Mouse (Mus musculus) MEL (cell line): ENCODE data around the gene Lingo1.

Experiments
- CTCF ChIP-seq, 3 experiments: IDR thresholded peaks in 2 of 3; conservative IDR thresholded peaks in 1 of 3; 2 replicates each; pipeline ENCODE4 v1.5.1; 2011 to 2012; ENCODE audit warnings: low read length in 3 of 3, low read depth in 2 of 3, mild to moderate bottlenecking in 2 of 3, improper control_type of control experiment in 1 of 3, inconsistent platforms in 1 of 3, mixed read lengths in 1 of 3, moderate library complexity in 1 of 3; ENCODE audit not compliant: control insufficient read depth in 1 of 3, insufficient read depth in 1 of 3, poor library complexity in 1 of 3, severe bottlenecking in 1 of 3
- GATA1 ChIP-seq: IDR thresholded peaks from 2 replicates; pipeline ENCODE4 v1.6.1; 2011; ENCODE audit warnings: low read depth, low read length, improper control_type of control experiment
- MAFK ChIP-seq: IDR thresholded peaks from 2 replicates; pipeline ENCODE4 v1.6.1; 2011; ENCODE audit warnings: low read depth, mild to moderate bottlenecking, low read length, improper control_type of control experiment, borderline replicate concordance
- MAX ChIP-seq: IDR thresholded peaks from 2 replicates; pipeline ENCODE4 v1.6.1; 2011; ENCODE audit warnings: low read length, improper control_type of control experiment
- MYC ChIP-seq: IDR thresholded peaks from 2 replicates; pipeline ENCODE4 v1.6.1; 2011; ENCODE audit warnings: low read depth, mild to moderate bottlenecking, low read length, improper control_type of control experiment, moderate library complexity
- NELFE ChIP-seq: IDR thresholded peaks from 2 replicates; pipeline ENCODE4 v1.6.1; 2011; ENCODE audit warnings: low read depth, low read length, improper control_type of control experiment
- NRF1 ChIP-seq: IDR thresholded peaks from 2 replicates; pipeline ENCODE4 v1.6.1; 2014; ENCODE audit warnings: low read depth, mild to moderate bottlenecking, inconsistent platforms, low read length, improper control_type of control experiment, moderate library complexity; ENCODE audit not compliant: poor library complexity, insufficient read depth, severe bottlenecking
- POLR2A ChIP-seq, 2 experiments: IDR thresholded peaks; 2 replicates each; pipeline ENCODE4 v1.6.1; 2011 to 2012; ENCODE audit warnings: low read length in 2 of 2, mild to moderate bottlenecking in 2 of 2, control low read depth in 1 of 2, improper control_type of control experiment in 1 of 2, low read depth in 1 of 2, moderate library complexity in 1 of 2; ENCODE audit not compliant: control insufficient read depth in 1 of 2, insufficient read depth in 1 of 2, poor library complexity in 1 of 2
- POLR2AphosphoS5 ChIP-seq: IDR thresholded peaks from 2 replicates; pipeline ENCODE4 v1.6.1; 2012; ENCODE audit warnings: low read depth, borderline replicate concordance, mild to moderate bottlenecking, inconsistent platforms, low read length, moderate library complexity, mixed read lengths
- RCOR1 ChIP-seq: IDR thresholded peaks from 2 replicates; pipeline ENCODE4 v1.6.1; 2012; ENCODE audit warnings: low read depth, mild to moderate bottlenecking, inconsistent platforms, low read length, improper control_type of control experiment
- SIN3A ChIP-seq: IDR thresholded peaks from 2 replicates; pipeline ENCODE4 v1.6.1; 2012; ENCODE audit warnings: low read length, improper control_type of control experiment, inconsistent platforms
- USF2 ChIP-seq, 2 experiments: IDR thresholded peaks; 2 replicates each; pipeline ENCODE4 v1.6.1; 2011 to 2012; ENCODE audit warnings: improper control_type of control experiment in 2 of 2, low read length in 2 of 2, borderline replicate concordance in 1 of 2, inconsistent platforms in 1 of 2, low read depth in 1 of 2, mild to moderate bottlenecking in 1 of 2; ENCODE audit not compliant: insufficient read depth in 1 of 2
- ZMIZ1 ChIP-seq: IDR thresholded peaks from 2 replicates; pipeline ENCODE4 v1.6.1; 2012; ENCODE audit warnings: low read depth, mild to moderate bottlenecking, inconsistent platforms, low read length, improper control_type of control experiment, moderate library complexity

GRCm38 (mm10) chr9:56725814-56726213, 70.5 kb downstream of the Lingo1 start:
- no peak for TF ChIP-seq RCOR1
- no peak for TF ChIP-seq POLR2AphosphoS5
- TF ChIP-seq SIN3A: no peak
- no peak for TF ChIP-seq ZMIZ1
- no peak for TF ChIP-seq POLR2A (IDR thresholded peaks at IDR 0.05; ENCODE audit: control insufficient read depth in 1 of 2, insufficient read depth in 1 of 2, low read depth in 1 of 2, low read length in 2 of 2, poor library complexity in 1 of 2)
- peak; percentile 73 to 78 (median 76) for TF ChIP-seq CTCF (IDR thresholded peaks at IDR 0.05 in 2 of 3, conservative IDR thresholded peaks at IDR 0.05 in 1 of 3; ENCODE audit: control insufficient read depth in 1 of 3, insufficient read depth in 1 of 3, low read depth in 2 of 3, low read length in 3 of 3, poor library complexity in 1 of 3, severe bottlenecking in 1 of 3)
- no peak for TF ChIP-seq USF2 (IDR thresholded peaks at IDR 0.05; ENCODE audit: borderline replicate concordance in 1 of 2, insufficient read depth in 1 of 2, low read depth in 1 of 2, low read length in 2 of 2)
- no peak for TF ChIP-seq NELFE
- TF ChIP-seq GATA1: no peak
- no peak for TF ChIP-seq MAX
- no peak for TF ChIP-seq MYC
- TF ChIP-seq MAFK: no peak
- TF ChIP-seq NRF1: no peak
